Mouse (Mus musculus) liver, embryonic 16.5 days (tissue): ENCODE measurements at regions not wholly inside any gene's neighbourhood (a gene's known extent, or its start where the extent isn't known, plus 50 kb on each side); places are given as distances from the start of the nearest gene placed in this dataset.

Experiments used
- ATAC-seq: fragments of 200-750 bp; cut with Nextera tagmentation; 2 replicates; pipeline ENCODE4 v1.8.0; 2017; ENCODE audit warnings: low read depth, mild to moderate bottlenecking, moderate number of reproducible peaks, moderate library complexity
- H3K27ac ChIP-seq: fragments of 300-500 bp; sonication (generic); 2 replicates; pipeline ENCODE4 v1.5.1; 2014; ENCODE audit warnings: mild to moderate bottlenecking, low read length
- H3K27me3 ChIP-seq: fragments of 300-500 bp; sonication (generic); 2 replicates; pipeline ENCODE4 v1.6.1; 2014; ENCODE audit warnings: low read depth, low read length, mixed read lengths; ENCODE audit not compliant: control insufficient read depth, insufficient read depth
- H3K36me3 ChIP-seq: fragments of 300-500 bp; sonication (generic); 2 replicates; pipeline ENCODE4 v1.6.1; 2014; ENCODE audit warnings: mild to moderate bottlenecking; ENCODE audit not compliant: control insufficient read depth, insufficient read depth
- H3K4me1 ChIP-seq: fragments of 300-500 bp; sonication (generic); 2 replicates; pipeline ENCODE4 v1.6.1; 2014; ENCODE audit warnings: low read depth, low read length, mixed read lengths; ENCODE audit not compliant: control insufficient read depth
- H3K4me2 ChIP-seq: fragments of 300-500 bp; sonication (generic); 2 replicates; pipeline ENCODE4 v1.6.1; 2014; ENCODE audit warnings: low read depth, low read length, mixed read lengths
- H3K4me3 ChIP-seq: fragments of 300-500 bp; sonication (generic); 2 replicates; pipeline ENCODE4 v1.5.1; 2014; ENCODE audit warnings: low read depth, mild to moderate bottlenecking, low read length
- H3K9ac ChIP-seq: fragments of 300-500 bp; sonication (generic); 2 replicates; pipeline ENCODE4 v1.6.1; 2014; ENCODE audit warnings: low read depth, low read length
- H3K9me3 ChIP-seq: fragments of 300-500 bp; sonication (generic); replicated peaks from 2 replicates; pipeline ENCODE4 v1.6.1; 2016; ENCODE audit warnings: low read length; ENCODE audit not compliant: control insufficient read depth
- WGBS: fragments of 180-500 bp; shearing (Covaris S2); extraction: QIAGEN DNeasy Blood & Tissue Kit; methylation state at CpG from one replicate; pipeline ENCODE4 v1.1.7; 2014; ENCODE audit not compliant: insufficient replicate concordance; 5-methylcytosine and 5-hydroxymethylcytosine counted together

DNA sequence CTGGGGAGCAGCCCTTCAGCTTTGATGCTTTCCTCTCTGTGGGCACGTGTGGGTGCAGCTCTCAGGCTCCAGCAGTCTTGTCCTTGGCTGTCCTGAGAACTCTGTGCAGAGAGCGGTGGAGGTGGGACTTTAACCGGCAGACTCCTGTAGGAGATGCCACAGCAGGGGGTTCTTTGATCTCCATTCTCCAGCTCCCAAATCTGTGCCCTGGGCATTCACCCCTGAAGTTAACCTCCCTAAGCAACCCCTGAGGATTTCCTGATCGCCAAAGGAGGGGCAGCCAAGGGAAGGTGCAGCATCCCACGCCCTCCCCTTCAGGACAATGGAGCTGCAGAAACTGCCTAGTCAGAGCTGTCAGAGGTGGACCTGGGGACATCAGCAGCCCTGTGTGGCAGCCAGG lies 73.2 kb upstream of the Spaca7 start:
- Histone ChIP-seq H3K9me3 (no peaks in the 10 kb centered on the region), H3K4me3 (no peak overlapping the region), H3K36me3 (no peaks in the 10 kb centered on the region), H3K9ac (no peak overlapping the region), H3K4me1 (no peaks in the 10 kb centered on the region), H3K27me3 (peaks cover 46% of the 10 kb centered on the region), H3K27ac (no peak overlapping the region), H3K4me2 (no peak overlapping the region)
- no peak for ATAC-seq
- WGBS = 16% methylated on average over 5 of the region's 5 CpGs

GRCm38 (mm10) chr8:12500291-12500690 lies 72.5 kb upstream of the Spaca7 start:
- Histone ChIP-seq H3K27me3 (peaks cover 52% of the 10 kb centered on the region), H3K9me3 (no peaks in the 10 kb centered on the region), H3K36me3 (no peaks in the 10 kb centered on the region), H3K27ac (no peak overlapping the region), H3K4me1 (no peaks in the 10 kb centered on the region), H3K4me3 (no peak overlapping the region), H3K9ac (no peak overlapping the region), H3K4me2 (no peak overlapping the region)
- WGBS = 47% methylated on average over 3 of the region's 3 CpGs
- no peak for ATAC-seq

DNA sequence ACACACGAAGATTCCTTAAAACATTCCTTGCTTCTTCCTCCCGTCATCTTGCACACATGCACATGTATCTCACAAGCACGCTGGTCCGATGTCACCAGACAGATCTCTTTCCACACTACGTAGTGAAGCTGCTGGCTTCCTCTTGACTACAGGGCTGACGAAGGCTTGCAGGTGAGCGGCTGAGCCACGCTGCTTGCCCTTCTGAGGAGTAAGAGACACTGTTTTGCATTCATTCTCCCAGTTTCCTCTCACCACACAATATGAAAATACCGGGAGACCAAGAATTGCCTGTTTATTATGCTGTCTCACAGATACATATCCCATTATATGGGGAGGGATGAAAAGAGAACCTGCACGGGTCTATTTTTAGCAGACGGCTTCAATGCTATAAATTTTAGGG lies 71.0 kb upstream of the Spaca7 start:
- whole genome bisulfite sequencing = 6% methylated on average over 11 of the region's 11 CpGs
- H3K4me1 ChIP-seq = no peaks in the 10 kb centered on the region
- H3K36me3 ChIP-seq = no peaks in the 10 kb centered on the region
- no peak overlapping the region for H3K27ac ChIP-seq
- no peak for ATAC-seq
- no peaks in the 10 kb centered on the region for H3K9me3 ChIP-seq
- H3K27me3 ChIP-seq = peaks cover 59% of the 10 kb centered on the region
- no peak overlapping the region for H3K9ac ChIP-seq
- no peak overlapping the region for H3K4me2 ChIP-seq
- H3K4me3 ChIP-seq = no peak overlapping the region

GRCm38 (mm10) chr8:12502321-12502775 lies 70.5 kb upstream of the Spaca7 start:
- no peak overlapping the region for H3K4me3 ChIP-seq
- 1% methylated on average over 22 of the region's 22 CpGs for WGBS
- no peaks in the 10 kb centered on the region for H3K9me3 ChIP-seq
- H3K27me3 ChIP-seq = peaks cover 59% of the 10 kb centered on the region
- no peak overlapping the region for H3K4me2 ChIP-seq
- ATAC-seq = no peak
- no peak overlapping the region for H3K9ac ChIP-seq
- H3K36me3 ChIP-seq = no peaks in the 10 kb centered on the region
- H3K4me1 ChIP-seq = no peaks in the 10 kb centered on the region
- no peak overlapping the region for H3K27ac ChIP-seq

- ATAC-seq = no peak
- Histone ChIP-seq H3K4me2 (no peak overlapping the region), H3K36me3 (no peaks in the 10 kb centered on the region), H3K4me3 (no peak overlapping the region), H3K9me3 (no peaks in the 10 kb centered on the region), H3K27me3 (peaks cover 58% of the 10 kb centered on the region), H3K9ac (no peak overlapping the region), H3K27ac (no peak overlapping the region), H3K4me1 (no peaks in the 10 kb centered on the region)
- 7% methylated on average over 6 of the region's 6 CpGs for WGBS
Measured at GRCm38 (mm10) chr8:12502856-12503255, 70.0 kb upstream of the Spaca7 start.

DNA sequence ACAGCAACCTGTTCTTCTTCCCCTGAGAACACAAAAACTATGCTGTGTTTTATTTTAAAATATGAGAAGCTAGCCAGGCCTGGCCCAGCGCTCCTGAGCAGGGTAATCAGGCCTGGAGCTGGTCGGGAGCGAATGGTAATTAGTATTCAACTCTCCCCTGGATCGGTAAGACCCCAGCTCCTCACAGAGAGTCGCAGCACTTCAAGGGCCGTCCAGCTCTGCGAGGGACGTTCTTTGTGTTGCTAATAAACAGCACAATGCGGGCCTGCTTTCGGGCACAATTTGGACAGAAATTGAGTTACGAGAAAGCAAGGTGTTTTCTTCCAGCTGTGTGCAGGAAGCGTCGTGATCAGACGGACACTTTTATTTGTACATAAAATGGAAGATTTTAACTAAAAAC lies 69.5 kb upstream of the Spaca7 start:
- no peak for ATAC-seq
- no peaks in the 10 kb centered on the region for H3K9me3 ChIP-seq
- whole genome bisulfite sequencing = 5% methylated on average over 14 of the region's 14 CpGs
- H3K4me3 ChIP-seq = no peak overlapping the region
- no peak overlapping the region for H3K4me2 ChIP-seq
- no peaks in the 10 kb centered on the region for H3K36me3 ChIP-seq
- H3K9ac ChIP-seq = no peak overlapping the region
- H3K4me1 ChIP-seq = no peaks in the 10 kb centered on the region
- no peak overlapping the region for H3K27ac ChIP-seq
- H3K27me3 ChIP-seq = peaks cover 55% of the 10 kb centered on the region

GRCm38 (mm10) chr8:12504240-12504639 lies 68.6 kb upstream of the Spaca7 start:
- Histone ChIP-seq H3K4me2 (no peak overlapping the region), H3K36me3 (no peaks in the 10 kb centered on the region), H3K4me1 (no peaks in the 10 kb centered on the region), H3K9me3 (no peaks in the 10 kb centered on the region), H3K27me3 (peaks cover 53% of the 10 kb centered on the region), H3K27ac (no peak overlapping the region), H3K9ac (no peak overlapping the region), H3K4me3 (no peak overlapping the region)
- 3% methylated on average over 11 of the region's 11 CpGs for WGBS
- no peak for ATAC-seq

- H3K36me3 ChIP-seq = no peaks in the 10 kb centered on the region
- no peak overlapping the region for H3K4me2 ChIP-seq
- peaks cover 53% of the 10 kb centered on the region for H3K27me3 ChIP-seq
- H3K4me3 ChIP-seq = no peak overlapping the region
- H3K9me3 ChIP-seq = no peaks in the 10 kb centered on the region
- no peak for ATAC-seq
- no peaks in the 10 kb centered on the region for H3K4me1 ChIP-seq
- no peak overlapping the region for H3K27ac ChIP-seq
- H3K9ac ChIP-seq = no peak overlapping the region
- 22% methylated on average over 3 of the region's 3 CpGs for WGBS
Measured at GRCm38 (mm10) chr8:12504777-12505176, 68.1 kb upstream of the Spaca7 start.

- Histone ChIP-seq H3K9ac (no peak overlapping the region), H3K9me3 (no peaks in the 10 kb centered on the region), H3K27me3 (peaks cover 8% of the 10 kb centered on the region), H3K36me3 (no peaks in the 10 kb centered on the region), H3K4me3 (no peak overlapping the region), H3K27ac (no peak overlapping the region), H3K4me1 (no peaks in the 10 kb centered on the region), H3K4me2 (no peak overlapping the region)
- ATAC-seq = no peak
- whole genome bisulfite sequencing = 46% methylated on average over 2 of the region's 2 CpGs
Measured at GRCm38 (mm10) chr8:12510233-12510632, 62.6 kb upstream of the Spaca7 start.

GRCm38 (mm10) chr8:12513042-12513441 lies 59.8 kb upstream of the Spaca7 start:
- Histone ChIP-seq H3K9me3 (no peaks in the 10 kb centered on the region), H3K27ac (no peak overlapping the region), H3K27me3 (no peaks in the 10 kb centered on the region), H3K4me3 (no peak overlapping the region), H3K4me1 (no peaks in the 10 kb centered on the region), H3K4me2 (no peak overlapping the region), H3K9ac (no peak overlapping the region), H3K36me3 (no peaks in the 10 kb centered on the region)
- no peak for ATAC-seq
- WGBS = 77% methylated on average over 9 of the region's 9 CpGs
